Mouse (Mus musculus) mouse trophoblast stem cell (cell line): ENCODE data around the gene Bin2.

Source experiments
- in situ Hi-C, 2 experiments: fragments of 300-500 bp; cut with MseI, MboI; formaldehyde crosslinking; loops; 2 replicates in 1 of 2; 3 replicates in 1 of 2; pipeline ENCODE4 v1.15.1; 2025

Bin2 gene

DNA sequence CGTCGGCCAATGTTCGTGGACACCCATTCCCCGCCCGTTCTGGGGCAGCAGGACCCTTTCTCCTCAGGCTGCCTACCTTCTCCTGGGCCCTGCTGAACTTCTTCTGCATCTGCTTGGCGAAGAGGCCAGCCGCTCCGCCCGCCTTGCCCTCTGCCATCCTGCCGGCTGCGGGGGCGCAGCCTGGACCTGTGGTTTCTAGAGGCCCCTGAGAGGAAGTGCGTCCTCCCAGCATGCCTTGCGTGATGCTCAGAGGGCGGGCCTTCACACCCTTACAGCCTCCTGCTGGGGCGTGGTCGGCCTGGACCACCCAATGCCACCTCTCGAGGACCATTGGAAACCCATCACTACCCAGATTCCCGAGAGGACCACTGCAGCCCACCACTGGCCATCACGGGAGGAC lies at the start of gene Bin2:
Gene Bin2, minus strand, starts transcription at position 217 of the 400 bp plus-strand sequence.
- in situ Hi-C loops: no loop called here

GRCm38 (mm10) chr15:100718572-100718971 lies 49.2 kb upstream of the Bin2 start:
- in situ Hi-C loops: no loop called here

- in situ Hi-C loops: no loop called here
These were observed 48.6 kb upstream of the Bin2 start for GRCm38 (mm10) chr15:100717933-100718332.

DNA sequence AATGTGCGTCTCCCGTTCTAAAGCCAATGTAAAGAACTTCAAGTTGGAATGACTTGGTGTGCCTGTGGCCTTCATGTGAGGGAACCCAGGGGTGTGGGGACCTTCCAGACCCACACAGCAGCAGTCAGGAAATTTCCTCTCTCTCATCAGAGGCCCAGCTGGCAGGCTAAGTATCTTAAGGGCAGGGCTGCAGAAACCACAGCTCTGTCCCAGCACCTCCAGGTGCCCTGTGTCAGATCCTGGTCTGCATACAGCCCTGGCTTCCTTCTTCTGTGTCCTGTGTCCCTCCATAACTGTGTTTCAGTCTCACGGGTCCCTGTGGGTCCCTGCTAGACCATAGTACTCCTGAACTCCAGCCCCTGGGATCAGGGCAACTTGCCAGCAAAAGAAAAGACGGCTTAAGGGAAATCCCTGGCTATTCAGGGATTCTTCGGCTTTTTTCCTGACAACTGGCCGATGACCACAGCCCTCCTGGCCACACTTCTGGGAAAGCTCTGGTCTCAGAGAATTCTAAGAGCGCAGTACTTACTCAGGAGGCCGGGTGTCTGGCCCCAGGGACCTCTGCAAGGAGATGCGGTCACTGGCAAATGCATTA lies 46.1 kb upstream of the Bin2 start:
- in situ Hi-C loops: no loop called here

DNA sequence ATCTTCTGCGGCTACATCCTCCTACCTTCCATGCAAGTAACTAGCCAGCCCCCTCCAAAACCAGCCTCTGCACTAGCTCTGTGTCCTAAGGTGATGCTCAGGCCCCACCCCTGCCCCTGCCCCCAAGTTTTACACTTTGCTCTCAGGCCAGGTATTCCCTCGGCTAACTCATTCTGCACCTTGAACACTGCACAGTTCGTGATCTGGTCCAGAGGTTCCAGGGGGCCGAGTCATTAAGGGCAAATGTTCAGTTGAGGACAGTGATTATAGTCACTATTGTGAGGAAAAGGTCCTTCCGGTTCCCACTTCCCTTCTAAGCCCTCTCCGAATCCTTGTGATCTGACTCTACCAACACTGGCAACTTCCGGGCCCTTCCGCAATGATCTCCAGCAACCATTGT lies 45.1 kb upstream of the Bin2 start:
- in situ Hi-C loops: no loop called here

- in situ Hi-C loops: no loop called here
These were observed 41.5 kb upstream of the Bin2 start for GRCm38 (mm10) chr15:100710838-100711237.

- in situ Hi-C loops: no loop called here
These were observed 39.2 kb upstream of the Bin2 start for GRCm38 (mm10) chr15:100708433-100709078.

DNA sequence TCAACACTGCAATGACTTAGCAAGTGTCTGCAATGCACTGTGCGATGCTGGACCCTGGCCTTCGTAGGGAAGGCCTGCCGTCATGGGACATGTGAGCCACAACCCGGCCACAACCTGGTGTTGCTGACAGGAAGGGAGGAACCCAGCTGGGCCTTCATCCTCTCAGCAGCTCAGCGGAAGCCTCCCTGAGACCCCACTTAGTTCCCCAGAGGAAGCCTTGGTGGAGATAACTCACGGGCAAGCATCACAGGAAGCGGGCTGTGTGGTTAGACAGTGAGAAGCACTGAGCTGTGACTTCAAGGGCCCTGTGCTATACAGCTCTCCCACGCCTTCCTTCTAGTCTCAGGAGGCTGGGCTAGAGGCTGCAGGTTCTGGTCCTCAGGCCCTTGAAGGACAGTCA lies 36.9 kb upstream of the Bin2 start:
- in situ Hi-C loops: no loop called here

DNA sequence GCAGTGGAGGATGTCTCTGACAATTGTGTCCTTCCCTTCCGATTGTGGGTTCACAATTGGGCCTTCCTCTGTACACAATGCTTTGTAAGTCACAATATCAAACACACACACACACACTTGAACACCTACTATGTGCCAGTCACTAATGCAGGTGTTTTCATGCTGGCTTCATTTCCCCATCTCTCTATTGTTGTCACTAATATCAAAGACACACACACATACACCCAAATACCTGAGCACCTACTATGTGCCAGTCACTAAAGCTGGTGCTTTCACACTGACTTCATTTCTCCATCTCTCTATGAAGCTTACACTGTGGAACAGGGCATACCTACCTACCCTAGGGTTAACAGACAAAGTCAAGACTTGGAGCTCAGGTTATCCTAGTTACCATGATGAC lies 36.0 kb upstream of the Bin2 start:
- in situ Hi-C loops: no loop called here

DNA sequence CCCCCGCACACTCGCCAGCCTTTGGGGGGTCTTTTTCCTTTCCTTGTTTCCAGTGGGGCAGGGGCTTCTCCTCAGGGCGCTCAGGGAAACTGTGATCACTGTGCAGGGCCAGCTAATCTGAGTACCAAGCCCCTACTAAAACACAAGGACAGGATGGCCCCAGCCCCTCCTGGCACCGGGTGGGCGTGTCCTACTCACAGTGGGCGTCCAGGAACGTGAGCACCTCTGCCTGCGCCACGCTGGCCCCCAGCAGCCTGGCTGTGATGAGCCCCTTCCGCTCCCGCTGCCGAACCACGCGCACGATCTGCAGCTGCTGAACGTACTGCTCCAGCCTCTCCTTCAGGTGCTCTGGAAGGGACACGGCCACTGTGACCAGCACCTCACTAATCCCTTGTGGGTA lies 34.6 kb upstream of the Bin2 start:
- in situ Hi-C loops: no loop called here

DNA sequence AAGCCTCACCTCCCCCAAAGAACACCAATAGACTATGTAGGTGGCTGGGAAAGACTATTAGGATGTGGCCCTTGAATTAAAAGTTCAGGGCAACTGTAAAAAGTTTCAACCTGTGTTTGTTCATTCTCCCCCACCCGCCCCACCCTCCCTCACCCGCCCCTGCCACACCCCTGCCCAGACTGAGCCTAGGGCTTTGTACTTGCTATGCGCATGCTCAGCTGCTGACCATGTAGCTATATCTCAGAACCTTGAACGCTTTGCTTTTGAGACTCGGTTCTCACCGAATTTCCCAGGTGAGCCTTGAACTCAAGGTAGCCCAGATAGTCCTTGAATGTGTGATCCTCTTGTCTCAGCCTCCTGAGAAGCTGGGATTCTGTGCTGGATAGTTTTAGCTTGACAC lies 32.5 kb upstream of the Bin2 start:
- in situ Hi-C loops: no loop called here

- in situ Hi-C loops: no loop called here
These were observed 31.8 kb upstream of the Bin2 start for GRCm38 (mm10) chr15:100701108-100701507.

DNA sequence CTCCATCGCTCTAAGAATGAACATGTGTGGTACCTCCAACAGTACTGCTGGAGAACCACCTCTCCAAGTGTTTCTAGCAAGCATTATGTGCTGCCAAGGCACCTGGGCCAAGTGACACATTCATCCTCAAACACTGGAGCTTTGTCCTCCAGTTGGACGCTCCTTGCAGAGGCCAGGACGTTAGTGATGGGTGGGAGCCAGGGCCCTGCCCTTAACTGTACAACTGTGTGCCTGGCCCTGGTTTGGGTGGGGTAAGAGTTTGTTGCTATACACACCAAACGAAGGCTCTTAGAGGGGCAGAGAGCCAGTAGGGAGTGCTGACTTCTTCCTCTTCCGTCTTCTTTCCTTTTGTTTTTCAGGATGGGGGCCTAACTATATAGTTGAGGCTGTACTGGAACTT lies 31.1 kb upstream of the Bin2 start:
- in situ Hi-C loops: no loop called here

GRCm38 (mm10) chr15:100699386-100699785 lies 30.0 kb upstream of the Bin2 start:
- in situ Hi-C loops: no loop called here

DNA sequence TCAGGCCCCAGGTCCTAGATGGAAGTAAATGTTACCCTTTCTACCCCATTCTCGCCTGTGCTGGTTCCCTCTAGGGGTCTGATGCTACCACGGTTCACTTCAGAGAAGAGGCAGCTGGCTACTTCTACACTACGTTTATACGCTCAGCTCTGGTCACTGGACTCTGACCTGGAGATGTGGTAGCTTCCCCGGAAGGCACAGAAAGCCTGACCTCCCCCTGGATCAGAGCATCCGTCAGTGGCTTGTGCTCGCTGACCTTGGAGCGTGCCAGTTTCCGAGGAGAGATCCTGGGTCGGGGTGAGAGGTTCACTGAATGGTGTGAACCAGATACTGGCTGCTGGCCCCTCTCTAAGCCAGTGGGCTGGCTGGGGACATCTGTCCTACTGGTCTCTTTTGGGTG lies 28.7 kb upstream of the Bin2 start:
- in situ Hi-C loops: no loop called here

- in situ Hi-C loops: no loop called here
These were observed 25.1 kb upstream of the Bin2 start for GRCm38 (mm10) chr15:100694406-100694805.

DNA sequence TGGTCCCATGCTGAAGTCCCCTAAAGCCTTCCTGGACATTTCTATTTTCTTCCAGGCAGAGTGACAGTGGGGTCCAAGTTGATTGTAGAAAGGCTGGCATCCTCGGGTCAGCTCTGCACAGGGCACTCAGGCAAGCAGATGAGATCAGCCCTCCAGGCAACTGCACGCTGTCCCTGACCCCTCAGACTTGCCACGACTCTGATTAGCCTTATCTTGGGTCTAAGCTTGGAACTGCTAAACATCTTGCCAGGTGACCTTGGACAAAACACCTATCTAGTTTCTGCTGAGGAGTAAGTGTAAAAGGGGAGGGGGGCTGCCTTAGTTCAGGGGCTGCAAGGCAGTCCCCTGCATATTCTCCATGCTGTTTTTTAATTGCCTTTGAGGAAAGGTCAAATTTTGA lies 22.6 kb upstream of the Bin2 start:
- in situ Hi-C loops: no loop called here

GRCm38 (mm10) chr15:100687430-100687971 lies 18.1 kb upstream of the Bin2 start, which contains the start of gene Cela1:
Gene Cela1 (minus strand): TSS chr15:100687921.
- in situ Hi-C loops: no loop called here

DNA sequence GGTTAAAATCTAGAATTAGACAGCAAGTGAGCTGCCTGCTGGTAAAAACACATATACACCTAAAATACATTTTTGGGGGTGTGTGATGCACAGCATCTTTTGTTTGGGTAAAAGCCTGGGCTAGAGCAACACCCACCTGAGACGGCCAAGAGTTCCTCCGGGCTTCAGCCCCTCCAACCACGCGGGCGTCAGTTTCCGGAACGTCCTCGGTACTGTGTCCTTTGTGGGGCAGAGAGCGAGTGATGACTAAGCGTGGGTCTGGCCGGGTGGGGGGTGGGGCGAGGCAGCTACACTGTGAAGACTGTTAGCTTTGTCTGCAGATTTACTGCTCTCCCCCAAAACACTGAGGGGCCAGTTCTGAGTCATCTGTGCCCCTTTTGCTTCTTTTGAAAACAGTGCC lies 17.6 kb upstream of the Bin2 start:
- in situ Hi-C loops: no loop called here

GRCm38 (mm10) chr15:100686434-100686833 lies 17.1 kb upstream of the Bin2 start:
- in situ Hi-C loops: no loop called here

- in situ Hi-C loops: no loop called here
These were observed 16.5 kb upstream of the Bin2 start for GRCm38 (mm10) chr15:100685849-100686248.

DNA sequence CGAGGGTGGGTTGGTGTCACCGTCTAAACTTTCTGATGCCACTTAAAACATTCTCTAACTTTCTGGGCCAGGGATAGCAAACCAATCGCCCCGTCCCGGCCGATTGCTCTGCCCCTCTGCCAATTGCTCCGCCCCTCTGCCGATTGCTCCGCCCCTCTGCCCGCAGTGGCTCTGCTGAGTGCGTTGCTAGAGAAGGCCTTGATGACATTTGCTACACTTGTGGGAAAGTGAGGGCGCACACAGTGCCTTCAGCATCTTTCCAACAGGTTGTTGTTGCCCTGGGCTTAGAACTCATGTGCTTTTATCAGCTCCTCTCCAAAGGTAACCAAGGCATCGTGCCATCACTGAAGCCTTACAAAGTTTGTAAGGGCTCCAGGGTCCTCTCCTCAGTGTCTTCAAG lies 15.9 kb upstream of the Bin2 start:
- in situ Hi-C loops: no loop called here

GRCm38 (mm10) chr15:100684450-100684849 lies 15.1 kb upstream of the Bin2 start:
- in situ Hi-C loops: no loop called here
